Mouse (Mus musculus) left cerebral cortex, adult 18-20 months (tissue): ENCODE data around the gene AW549877. TPM values are rescaled to one million over a fixed set of nuclear protein-coding genes. Genes with fewer than 3 reads are reported as not detected.

Experiments
- DNase-seq, 2 experiments: peaks; one replicate each; pipeline ENCODE4 v3.0.0; 2021 to 2022; ENCODE audit warnings: low spot score in 2 of 2, mixed read lengths in 1 of 2
- long read RNA-seq, 2 experiments: library from polyadenylated mRNA; stranded (forward); transcript quantifications; one replicate each; pipeline ENCODE4 v2.0.0; 2021
- total RNA-seq, 2 experiments: library from RNA; stranded (reverse); gene quantifications; 2 replicates each; pipeline ENCODE4 v1.2.3; 2021

Gene AW549877
- total RNA-seq: 10 to 100 TPM; 47.9 to 49.2 TPM
- long read RNA-seq, experiment 1, full-length matches to known transcripts: 32 of 46 reads
- long read RNA-seq, experiment 1, partial matches to known transcripts: 2 of 46 reads
- long read RNA-seq, experiment 1, other reads (novel, unspliced or antisense): 12 of 46 reads
- long read RNA-seq, experiment 2, full-length matches to known transcripts: 20 of 24 reads
- long read RNA-seq, experiment 2, partial matches to known transcripts: 1 of 24 reads
- long read RNA-seq, experiment 2, other reads (novel, unspliced or antisense): 3 of 24 reads

DNA sequence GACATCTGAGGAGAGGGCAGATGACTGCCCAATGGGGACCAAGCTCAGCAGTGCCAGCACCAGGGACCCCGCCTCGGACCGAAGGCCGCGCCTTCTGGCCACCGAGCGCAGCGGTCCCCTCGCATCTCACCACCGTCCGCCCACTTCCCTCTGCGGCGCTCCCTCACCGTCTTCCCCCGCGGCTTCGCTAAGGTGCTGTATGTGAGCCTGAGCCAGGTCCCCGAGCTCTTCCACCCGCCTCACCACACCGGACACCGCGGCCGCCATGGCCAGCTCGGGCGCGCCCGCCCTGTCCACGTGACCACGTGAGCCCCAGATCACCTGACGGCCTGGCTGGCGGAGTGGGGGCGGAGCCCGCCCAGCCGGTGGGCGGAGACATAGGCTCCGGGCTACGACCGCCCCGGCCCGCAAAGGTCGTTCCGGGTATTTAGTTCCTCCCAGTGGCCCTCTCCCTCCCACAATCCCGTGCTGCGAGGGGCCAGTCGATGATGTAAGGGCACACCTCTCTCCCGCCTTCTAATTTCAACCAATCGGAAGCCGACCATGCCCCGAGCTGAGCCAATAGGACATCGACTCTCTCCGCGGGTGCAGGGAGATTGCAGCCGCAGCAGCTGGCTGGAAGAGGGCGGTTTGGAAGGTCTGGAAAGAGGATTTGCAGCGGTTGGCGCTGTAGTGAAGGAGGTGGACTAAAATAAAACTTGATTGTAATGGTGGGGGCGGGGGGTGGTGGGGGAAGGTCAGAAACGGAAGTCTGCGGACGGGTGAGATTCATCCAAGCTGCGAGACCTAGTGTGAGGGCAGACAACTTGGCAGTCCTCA, at the start of gene AW549877:
AW549877 (minus strand) TSS at position 297 of the 819 bp plus-strand sequence.
- peak; percentile 93 to 95 for DNase-seq

GRCm38 (mm10) chr15:4043032-4043471, 47.5 kb upstream of the AW549877 start:
- DNase-seq: no peak

- no peak for DNase-seq
These were observed 46.9 kb upstream of the AW549877 start for GRCm38 (mm10) chr15:4042423-4042822.

DNA sequence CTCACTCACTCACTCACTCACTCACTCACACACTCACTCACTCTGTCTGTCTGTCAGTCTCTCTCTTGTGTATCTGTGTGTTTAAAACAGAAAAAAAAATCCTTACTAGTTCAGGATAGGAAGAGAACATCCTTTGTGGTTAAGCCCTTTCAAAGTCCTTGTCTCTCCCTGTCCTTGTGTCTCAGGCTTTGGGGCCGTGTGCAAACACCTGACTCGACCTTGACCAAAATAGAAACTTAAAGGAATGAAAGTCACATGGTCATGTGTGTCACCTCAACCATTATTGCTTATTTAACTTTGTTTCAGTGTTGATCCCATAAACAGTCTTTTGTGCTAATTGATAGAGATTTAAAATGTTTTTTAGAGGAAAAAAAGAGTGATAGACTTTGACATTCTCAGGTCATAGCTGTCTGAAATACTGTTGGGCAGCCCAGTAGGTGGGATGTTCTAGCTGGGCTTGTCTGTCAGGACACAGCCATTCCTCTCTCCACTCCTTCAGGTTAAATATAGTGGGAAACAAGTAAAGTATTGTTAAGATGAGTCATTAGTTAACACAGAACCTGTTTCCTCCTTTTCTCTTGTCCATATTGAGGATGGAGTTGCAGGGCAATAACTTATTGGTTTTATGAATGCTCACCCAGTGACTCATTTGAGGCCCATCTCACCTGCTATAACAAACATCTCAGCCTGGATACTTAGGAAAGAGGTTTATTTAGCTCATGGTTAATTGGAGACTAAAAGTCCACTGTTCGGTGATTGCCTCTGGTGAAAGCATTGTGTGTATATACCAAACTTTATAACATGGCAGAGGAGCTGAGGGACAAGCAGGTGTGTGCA, 37.8 kb upstream of the AW549877 start:
- DNase-seq: no peak

DNA sequence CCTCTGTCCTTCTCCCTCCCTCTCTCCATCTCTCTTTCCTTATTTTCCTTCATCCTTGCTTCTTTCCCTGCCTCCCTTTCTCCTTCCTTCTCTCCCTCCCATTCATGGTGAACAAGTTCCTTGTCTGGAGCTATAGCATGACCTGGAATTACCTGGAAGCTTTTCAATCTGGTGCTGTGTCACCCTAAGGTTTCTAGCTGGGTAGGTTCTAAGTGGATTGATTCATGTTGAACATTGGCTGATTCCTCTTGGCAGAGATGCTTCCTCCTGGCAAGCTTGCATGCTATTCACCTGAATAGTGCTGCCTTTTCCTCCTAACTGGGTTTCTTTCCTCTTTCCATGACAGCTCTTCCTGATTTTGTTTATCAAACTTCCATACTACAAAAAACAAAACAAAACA, 33.4 kb upstream of the AW549877 start:
- no peak for DNase-seq

- DNase-seq: no peak
These were observed 32.8 kb upstream of the AW549877 start for GRCm38 (mm10) chr15:4028411-4028700.

DNA sequence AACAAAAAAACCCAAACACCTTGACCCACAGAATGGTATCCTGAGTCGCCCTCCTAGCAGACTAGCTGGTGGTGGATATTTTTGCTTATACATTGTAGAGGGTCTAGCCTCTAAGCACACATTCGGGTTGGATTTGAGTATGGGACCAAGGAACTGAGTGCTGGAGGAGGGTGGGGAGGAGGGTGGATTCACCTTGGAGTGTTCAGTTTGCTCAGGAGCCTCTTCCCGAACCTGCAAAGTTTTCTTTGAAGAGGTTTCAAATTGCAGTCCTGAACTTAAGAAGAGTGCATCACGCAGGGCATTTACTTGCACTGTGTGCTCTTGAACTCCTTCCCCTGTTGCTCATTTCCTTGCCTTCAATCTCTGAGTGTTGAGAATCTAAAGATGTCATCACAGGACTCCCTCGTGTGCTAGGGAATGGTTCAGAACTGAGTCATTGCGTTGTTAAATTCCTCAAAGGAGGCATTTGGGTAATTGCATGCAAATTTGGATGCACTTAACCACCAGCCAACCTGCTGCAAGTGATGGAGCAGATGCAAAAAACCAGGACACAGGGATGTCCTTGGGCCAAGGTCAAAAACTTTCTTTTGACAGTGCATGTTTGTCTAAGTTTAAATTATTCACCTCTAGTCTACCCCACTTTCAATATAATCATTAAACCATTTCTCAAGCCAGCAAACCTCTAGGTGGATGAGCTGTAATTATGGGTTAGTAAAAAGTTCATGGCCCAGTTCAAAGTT, 32.3 kb upstream of the AW549877 start:
- no peak for DNase-seq

- peak; percentile 73 to 88 for DNase-seq
These were observed 31.5 kb upstream of the AW549877 start for GRCm38 (mm10) chr15:4026831-4027584.

DNA sequence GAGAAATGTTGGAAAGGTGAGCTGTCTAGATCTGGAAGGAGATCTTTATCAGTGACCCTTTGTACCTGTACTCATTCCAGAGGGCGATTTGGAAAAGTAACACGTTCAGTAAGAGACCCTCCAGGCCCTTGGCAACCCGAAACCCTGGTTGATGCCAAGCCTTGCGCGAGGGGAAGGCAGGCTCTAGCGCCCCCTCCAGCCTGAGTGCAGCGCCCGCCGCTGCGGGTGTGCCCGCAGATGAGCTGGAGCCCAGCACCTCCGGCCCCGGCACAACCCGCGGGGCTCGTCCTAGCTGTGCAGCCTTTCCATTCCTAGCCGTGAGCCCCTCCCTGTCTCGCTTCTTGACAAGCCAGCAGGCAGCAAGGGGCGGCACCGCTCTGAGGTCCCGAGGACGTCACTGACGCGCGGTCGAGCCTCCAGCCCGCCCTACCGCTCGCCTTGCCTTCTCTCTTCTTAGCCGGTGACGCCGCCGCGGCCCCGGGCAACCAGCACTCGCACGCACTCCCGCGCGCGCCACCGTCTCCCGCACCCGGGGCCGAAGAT, 30.8 kb upstream of the AW549877 start, which contains the start of gene Oxct1:
Oxct1 (plus strand) TSS at position 153 of the 543 bp plus-strand sequence.
- peak; percentile 91 to 95 for DNase-seq

- no peak for DNase-seq
These were observed 30.0 kb upstream of the AW549877 start for GRCm38 (mm10) chr15:4025508-4025904.

- DNase-seq: no peak
These were observed 29.4 kb upstream of the AW549877 start for GRCm38 (mm10) chr15:4024726-4025507.

GRCm38 (mm10) chr15:4023747-4024146, 28.2 kb upstream of the AW549877 start:
- no peak for DNase-seq

- DNase-seq: no peak
These were observed 25.2 kb upstream of the AW549877 start for GRCm38 (mm10) chr15:4020711-4021110.

GRCm38 (mm10) chr15:4013873-4014272, 18.3 kb upstream of the AW549877 start:
- no peak for DNase-seq

DNA sequence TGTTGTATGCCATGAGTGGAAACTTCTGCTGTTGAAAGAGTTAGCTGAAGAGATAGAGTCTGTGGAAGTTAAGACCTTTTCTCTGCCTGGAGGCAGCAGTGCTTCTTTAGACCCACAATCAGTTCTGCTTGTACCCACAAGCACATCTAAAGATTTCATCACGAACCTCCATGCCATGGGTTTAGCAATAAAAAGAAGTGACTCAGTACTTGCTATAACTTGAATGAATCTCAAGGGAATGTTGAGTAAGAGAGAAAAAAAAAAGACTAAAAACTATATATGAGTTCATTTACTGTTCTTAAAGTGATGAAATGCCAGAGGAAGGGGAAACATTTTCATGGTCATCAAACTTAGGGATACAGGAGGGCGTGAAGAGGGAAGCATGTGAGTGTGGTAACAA, 5.0 kb upstream of the AW549877 start:
- no peak for DNase-seq

DNA sequence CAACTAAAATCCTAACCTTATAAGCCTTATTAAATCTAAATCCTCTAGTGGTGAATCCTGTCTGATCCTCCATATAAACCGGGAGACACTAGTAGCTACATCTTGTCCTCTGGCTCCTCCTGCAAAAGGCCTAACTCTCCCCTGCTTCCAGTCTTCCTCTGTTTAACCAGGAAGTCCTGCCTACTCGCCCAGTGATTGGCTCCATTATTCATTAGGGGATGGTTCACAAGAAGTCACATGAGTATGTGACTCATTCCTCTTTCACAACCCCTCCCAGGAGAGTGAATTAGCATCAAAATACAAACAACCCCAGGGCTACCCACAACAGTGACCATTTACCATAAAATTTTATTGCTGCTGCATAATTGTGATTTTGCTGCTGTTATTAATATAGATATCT, 3.6 kb upstream of the AW549877 start:
- DNase-seq: no peak

DNA sequence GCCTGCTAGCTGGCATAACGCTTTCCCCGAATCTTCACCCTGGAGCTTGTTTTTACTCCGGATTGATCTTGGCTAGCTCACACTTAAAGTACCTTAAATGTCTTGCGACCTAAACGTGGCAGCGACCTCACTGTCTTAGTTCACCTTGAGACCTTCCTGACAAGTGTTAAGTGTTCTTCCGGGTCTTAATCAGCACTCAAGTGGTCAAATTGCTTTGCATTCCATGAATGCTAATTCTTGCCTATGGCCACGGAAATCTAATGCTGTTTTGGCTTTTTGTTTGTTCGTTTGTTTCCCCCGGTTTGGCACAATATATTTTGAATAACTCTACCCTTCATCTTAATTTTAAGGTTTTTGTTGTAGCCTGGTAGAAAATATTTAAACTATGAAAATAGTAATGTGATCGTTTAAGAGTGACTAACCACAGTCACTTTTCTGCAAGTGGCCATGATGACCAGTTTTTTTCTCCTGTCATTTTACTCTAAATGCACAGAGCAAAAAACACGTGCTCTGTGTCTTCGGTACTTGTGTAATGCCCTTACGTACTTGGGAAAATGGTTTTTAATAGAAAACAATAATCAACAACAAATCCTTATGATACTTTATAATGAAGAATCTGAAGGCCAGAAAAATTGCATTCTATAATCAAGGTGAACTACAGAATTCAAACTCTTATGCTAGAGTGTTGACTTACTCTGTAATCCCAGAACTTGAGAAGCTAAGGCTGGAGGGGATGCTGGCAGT, 895 bp upstream of the AW549877 start:
- DNase-seq: peak in 1 of 2 experiments; percentile 5

- no peak for DNase-seq
These were observed 594 bp downstream of the AW549877 start for GRCm38 (mm10) chr15:3994852-3995447.
